7 mouse cellular contexts compared by ENCODE assay signal in genomic region chr1:56969364-56970360, GRCm38 (mm10). TPM values are rescaled to one million over a fixed set of nuclear protein-coding genes. Genes with fewer than 3 reads are reported as not detected.
DNase-seq lines count a peak whose midpoint lies in the region; ATAC-seq and TF ChIP-seq lines count a peak whose summit lies in the region.

No protein-coding gene starts in this region.

- no peaks in the 10 kb centered on the region for H3K36me3 ChIP-seq in testis, adult 2 months (ENCODE audit: control insufficient read depth, insufficient read depth, low read length)
- H3K36me3 ChIP-seq in forebrain, embryonic 12.5 days (replicated peaks) = no peaks in the 10 kb centered on the region
- no peaks in the 10 kb centered on the region for H3K36me3 ChIP-seq in midbrain, embryonic 13.5 days

- 2% methylated on average over 47 of the region's 47 CpGs for WGBS in forebrain, embryonic 12.5 days
- 1% methylated on average over 47 of the region's 47 CpGs for WGBS in midbrain, embryonic 13.5 days

- H3K9ac ChIP-seq in forebrain, embryonic 12.5 days = peak overlapping the region; percentile 40
- no peak overlapping the region for H3K9ac ChIP-seq in midbrain, embryonic 13.5 days (replicated peaks)

- H3K9me3 ChIP-seq in forebrain, embryonic 12.5 days = no peaks in the 10 kb centered on the region
- no peaks in the 10 kb centered on the region for H3K9me3 ChIP-seq in midbrain, embryonic 13.5 days

- no peak for TF ChIP-seq POLR2A in testis, adult 2 months (IDR thresholded peaks at IDR 0.05; ENCODE audit: control insufficient read depth, low read depth, low read length)

- ATAC-seq in forebrain, embryonic 12.5 days (ENCODE audit: low FRiP score) = no peak
- ATAC-seq in midbrain, embryonic 13.5 days = no peak

- H3K27me3 ChIP-seq in testis, adult 2 months (ENCODE audit: control insufficient read depth, insufficient read depth, low read length) = peaks cover 2% of the 10 kb centered on the region; the same call in 1 of the 2 replicates
- peaks cover 26% of the 10 kb centered on the region for H3K27me3 ChIP-seq in forebrain, embryonic 12.5 days
- H3K27me3 ChIP-seq in midbrain, embryonic 13.5 days = peaks cover 52% of the 10 kb centered on the region

- TF ChIP-seq CTCF in testis, adult 2 months (IDR thresholded peaks at IDR 0.05; ENCODE audit: control insufficient read depth, insufficient read depth, insufficient replicate concordance, low read depth, low read length) = no peak

- peak overlapping the region; percentile 29; the same call in 1 of the 2 replicates for H3K4me3 ChIP-seq in testis, adult 2 months (ENCODE audit: control insufficient read depth, low read depth, low read length)
- peak overlapping the region; percentile 78 for H3K4me3 ChIP-seq in forebrain, embryonic 12.5 days (replicated peaks)
- H3K4me3 ChIP-seq in midbrain, embryonic 13.5 days (replicated peaks) = peak overlapping the region; percentile 66

- peak overlapping the region; percentile 97 for H3K4me2 ChIP-seq in forebrain, embryonic 12.5 days
- peak overlapping the region; percentile 96 for H3K4me2 ChIP-seq in midbrain, embryonic 13.5 days (replicated peaks)

- H3K4me1 ChIP-seq in testis, adult 2 months (ENCODE audit: control insufficient read depth, insufficient read depth, low read length) = peaks cover 17% of the 10 kb centered on the region
- peaks cover 31% of the 10 kb centered on the region for H3K4me1 ChIP-seq in forebrain, embryonic 12.5 days
- peaks cover 34% of the 10 kb centered on the region for H3K4me1 ChIP-seq in midbrain, embryonic 13.5 days (replicated peaks)

- no peak overlapping the region for H3K27ac ChIP-seq in testis, adult 2 months (ENCODE audit: control insufficient read depth, insufficient read depth, low read depth, low read length)
- H3K27ac ChIP-seq in forebrain, embryonic 12.5 days = no peak overlapping the region
- H3K27ac ChIP-seq in midbrain, embryonic 13.5 days = no peak overlapping the region

- no peak for DNase-seq in testis, postnatal 14 days (ENCODE audit: low spot score)
- peak; percentile 59 to 71 for DNase-seq in kidney, adult 8-10 months
- DNase-seq in cerebellum, adult 8-10 months = no peak
- no peak for DNase-seq in urinary bladder, adult 2 months (ENCODE audit: low spot score)

RNA-seq across cellular contexts. Expression of gene Satb2, which starts 8.8 kb away (rescaled TPM):
- polyA plus RNA-seq in testis, adult 2 months (2012; rRNA removed) = 0.90 and 1.3 TPM in 2 replicates
- polyA plus RNA-seq in forebrain, embryonic 12.5 days (2016; fragmentation: Nextera tagmentation; extraction: Ambion mirVana) = 2.5 and 2.6 TPM in 2 replicates
- 0.80 and 1.9 TPM in 2 replicates for polyA plus RNA-seq in midbrain, embryonic 13.5 days (2015; fragmentation: Nextera tagmentation; extraction: Ambion mirVana)
- polyA plus RNA-seq in urinary bladder, adult 2 months (2012; rRNA removed) = 0.34 and 0.46 TPM in 2 replicates

Comparison
In these comparisons a context has a peak if more than half of its experiments do, and no peak if none do; other contexts are left out.
1. DNase-seq: peak in kidney, adult 8-10 months (2 of 2); none in testis, postnatal 14 days (single experiment), cerebellum, adult 8-10 months (single experiment) and urinary bladder, adult 2 months (single experiment).
2. Peak in every context shown above with its lines, with median percentiles within 50 percentile points of each other: H3K4me3 ChIP-seq.